Mouse (Mus musculus): ENCODE data around the gene Plekha8.

DNA sequence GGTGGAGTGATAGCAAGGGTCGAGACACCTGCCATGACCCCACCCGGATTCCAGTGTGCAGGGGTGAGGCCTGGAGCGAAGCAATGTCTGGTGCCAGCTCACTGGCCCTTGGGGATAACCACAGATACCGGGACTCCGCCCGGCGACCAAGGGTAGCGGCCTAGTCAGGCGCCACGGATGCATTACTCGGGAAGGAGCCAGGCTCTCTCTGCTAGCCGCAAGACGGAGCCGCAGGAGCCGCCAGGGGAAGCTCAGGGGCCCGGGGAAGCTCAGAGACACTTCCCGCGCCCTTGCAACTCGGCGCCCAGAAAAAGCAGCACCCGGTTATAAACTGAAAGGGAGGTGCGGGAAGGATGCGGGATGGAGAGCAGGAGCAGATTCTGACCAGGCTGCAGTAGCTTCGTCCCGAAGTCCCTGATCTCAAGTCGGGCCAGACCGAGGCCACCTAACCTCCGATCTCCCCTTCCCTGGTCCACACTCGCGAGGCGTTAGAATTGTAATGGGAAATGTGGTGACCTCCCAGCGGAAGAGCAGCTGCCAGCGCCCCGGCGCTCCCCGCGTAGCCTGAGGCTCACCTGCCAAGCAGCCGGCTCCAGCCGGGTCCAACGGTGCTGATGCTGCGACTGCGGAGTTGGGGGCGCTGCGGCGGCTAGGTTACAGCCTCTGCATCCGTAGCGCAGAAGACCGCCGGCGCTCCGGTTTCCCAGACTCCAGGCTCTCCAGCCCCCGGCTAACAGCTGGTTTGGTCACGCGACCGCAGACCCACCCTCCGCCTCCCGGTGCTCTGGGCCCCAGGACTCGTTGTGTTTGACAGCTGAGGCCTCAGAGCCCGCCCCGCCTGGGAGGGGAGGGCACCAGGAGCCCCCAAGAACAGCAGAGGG, 29.0 kb upstream of the Plekha8 start, which contains the start of gene Scrn1:
- no peak for TF ChIP-seq POLR2A (IDR thresholded peaks at IDR 0.05; ENCODE audit: borderline replicate concordance, control insufficient read depth, low read depth, low read length)
- no peak for TF ChIP-seq CTCF (IDR thresholded peaks at IDR 0.05; ENCODE audit: control insufficient read depth, insufficient read depth, low read length)

Data from bone marrow, adult 2 months (tissue).